Mouse (Mus musculus) testis, adult 2 months (tissue): ENCODE data around the gene Phykpl.

ENCODE experiments used
- CTCF ChIP-seq: fragments of 200-500 bp; IDR thresholded peaks from 2 replicates; pipeline ENCODE4 v1.5.1; 2012; ENCODE audit warnings: low read depth, mild to moderate bottlenecking, inconsistent platforms, low read length, moderate library complexity; ENCODE audit not compliant: control insufficient read depth, insufficient read depth, insufficient replicate concordance
- POLR2A ChIP-seq: fragments of 200-500 bp; IDR thresholded peaks from 2 replicates; pipeline ENCODE4 v1.6.1; 2012; ENCODE audit warnings: low read depth, mild to moderate bottlenecking, inconsistent platforms, low read length, moderate library complexity; ENCODE audit not compliant: control insufficient read depth

- TF ChIP-seq CTCF: no peak
- TF ChIP-seq POLR2A: no peak
These were observed 34.4 kb downstream of the Phykpl start for GRCm38 (mm10) chr11:51618894-51619408.
